Mouse (Mus musculus) left cerebral cortex, postnatal 36 days (tissue): Measurements from ENCODE around the gene Slc47a2. TPM values are rescaled to one million over a fixed set of nuclear protein-coding genes. Genes with fewer than 3 reads are reported as not detected.

ENCODE experiments used
- DNase-seq, 2 experiments: peaks; one replicate each; pipeline ENCODE4 v3.0.0; 2021 to 2022; ENCODE audit warnings: low spot score in 2 of 2, mixed read lengths in 1 of 2
- intact Hi-C: fragments of 180-260 bp; cut with DNase I; formaldehyde crosslinking; loops from one replicate; pipeline ENCODE4 v1.15.1; 2025
- total RNA-seq, 2 experiments: library from RNA; stranded (reverse); gene quantifications; 2 replicates each; pipeline ENCODE4 v1.2.3; 2021

The Slc47a2 gene
- total RNA-seq = not detected

GRCm38 (mm10) chr11:61342505-61343420 is at the start of gene Slc47a2:
Gene Slc47a2 (minus strand): TSS chr11:61342860.
- no peak for DNase-seq
- intact Hi-C loops = loop anchor here (5.0 kb wide), 1 partner anchor 150 kb away; no protein-coding TSS in a partner anchor

DNA sequence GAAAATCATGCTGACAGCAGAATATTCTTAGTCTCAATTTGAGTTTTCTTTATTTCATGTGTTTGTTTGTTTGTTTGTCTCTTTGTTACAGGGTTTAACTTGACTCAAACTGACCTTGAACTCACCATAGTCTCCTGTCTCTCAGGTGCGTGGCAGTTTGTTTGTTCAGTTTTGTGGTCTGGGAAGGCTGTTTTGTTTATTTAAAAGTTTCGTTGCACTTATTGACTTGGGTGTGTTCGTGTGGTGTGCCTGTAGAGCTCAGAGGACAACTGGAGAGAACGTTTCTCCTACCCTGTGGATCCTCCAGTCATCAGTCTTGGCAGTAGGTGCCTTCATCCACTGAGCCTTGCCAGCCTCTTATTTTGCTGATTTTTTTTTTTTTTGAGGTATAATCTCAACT is 46.3 kb upstream of the Slc47a2 start:
- intact Hi-C loops = loop anchor here (5.0 kb wide), 1 partner anchor 197 kb away; no protein-coding TSS in a partner anchor
- no peak for DNase-seq

DNA sequence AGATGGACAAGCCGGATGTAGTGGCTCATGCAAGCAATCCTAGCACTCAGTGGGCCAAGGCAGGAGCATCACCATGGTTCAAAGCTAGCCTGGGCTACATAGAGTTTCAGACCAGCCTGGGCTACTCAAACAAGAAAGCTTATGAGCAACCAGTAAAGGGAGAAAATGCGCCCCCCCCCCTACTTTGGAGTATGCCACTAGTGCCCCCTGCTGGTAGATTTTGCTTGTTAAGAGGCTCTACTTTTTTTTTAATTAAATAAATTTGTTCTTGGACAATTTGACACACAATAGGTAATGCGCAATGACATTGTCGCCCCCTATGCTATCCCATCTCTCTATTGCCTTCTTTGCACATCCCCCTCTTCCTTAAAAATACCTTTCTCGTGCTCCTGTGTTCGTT is 45.4 kb upstream of the Slc47a2 start:
- DNase-seq = no peak
- intact Hi-C loops = loop anchor here (5.0 kb wide), 1 partner anchor 196 kb away; no protein-coding TSS in a partner anchor

GRCm38 (mm10) chr11:61387233-61387632 is 44.6 kb upstream of the Slc47a2 start:
- DNase-seq = no peak
- intact Hi-C loops = loop anchor here (5.0 kb wide), 1 partner anchor 195 kb away; no protein-coding TSS in a partner anchor

- DNase-seq = no peak
- intact Hi-C loops = loop anchor here (5.0 kb wide), 1 partner anchor 193 kb away; no protein-coding TSS in a partner anchor
Observed at GRCm38 (mm10) chr11:61385725-61386124, 43.1 kb upstream of the Slc47a2 start.

DNA sequence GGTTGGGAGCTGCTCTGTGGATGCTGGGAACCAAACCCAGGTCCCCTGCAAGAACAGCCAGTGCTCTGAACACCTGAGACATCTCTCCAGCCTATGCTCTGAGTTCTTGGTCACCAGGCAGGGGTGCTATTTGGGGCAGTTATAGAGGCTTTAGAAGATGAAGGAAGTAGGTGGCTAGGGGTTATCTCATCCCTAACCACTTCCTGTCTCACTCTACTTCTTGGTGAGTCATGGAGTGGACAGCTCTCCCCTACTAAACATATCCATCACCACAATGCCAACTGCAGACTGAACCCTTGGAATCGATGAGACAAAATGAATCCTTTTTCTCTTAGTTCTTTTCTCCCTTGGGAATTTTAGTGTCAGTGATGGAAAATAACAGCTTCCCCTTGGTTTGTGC is 38.6 kb upstream of the Slc47a2 start:
- intact Hi-C loops = no loop called here
- no peak for DNase-seq

DNA sequence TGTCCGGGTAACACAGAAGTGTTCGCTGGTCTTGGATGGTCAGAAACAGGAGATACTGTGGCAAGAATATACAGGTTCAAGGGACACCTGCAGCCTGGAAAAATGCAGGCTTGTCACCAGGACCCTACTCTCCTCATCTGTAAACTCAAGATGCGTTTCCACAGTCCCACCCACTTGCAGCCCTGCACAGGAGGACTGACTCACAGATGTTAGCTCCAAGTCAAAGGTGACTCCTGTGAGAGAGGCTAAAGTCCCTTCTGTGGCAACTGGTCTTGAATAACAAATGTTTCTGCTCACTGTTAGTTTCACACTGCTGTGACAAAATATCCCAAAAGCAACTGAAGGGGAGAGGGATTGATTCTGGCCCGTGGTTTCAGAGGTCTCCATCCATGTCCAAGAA is 36.0 kb upstream of the Slc47a2 start:
- intact Hi-C loops = no loop called here
- no peak for DNase-seq

DNA sequence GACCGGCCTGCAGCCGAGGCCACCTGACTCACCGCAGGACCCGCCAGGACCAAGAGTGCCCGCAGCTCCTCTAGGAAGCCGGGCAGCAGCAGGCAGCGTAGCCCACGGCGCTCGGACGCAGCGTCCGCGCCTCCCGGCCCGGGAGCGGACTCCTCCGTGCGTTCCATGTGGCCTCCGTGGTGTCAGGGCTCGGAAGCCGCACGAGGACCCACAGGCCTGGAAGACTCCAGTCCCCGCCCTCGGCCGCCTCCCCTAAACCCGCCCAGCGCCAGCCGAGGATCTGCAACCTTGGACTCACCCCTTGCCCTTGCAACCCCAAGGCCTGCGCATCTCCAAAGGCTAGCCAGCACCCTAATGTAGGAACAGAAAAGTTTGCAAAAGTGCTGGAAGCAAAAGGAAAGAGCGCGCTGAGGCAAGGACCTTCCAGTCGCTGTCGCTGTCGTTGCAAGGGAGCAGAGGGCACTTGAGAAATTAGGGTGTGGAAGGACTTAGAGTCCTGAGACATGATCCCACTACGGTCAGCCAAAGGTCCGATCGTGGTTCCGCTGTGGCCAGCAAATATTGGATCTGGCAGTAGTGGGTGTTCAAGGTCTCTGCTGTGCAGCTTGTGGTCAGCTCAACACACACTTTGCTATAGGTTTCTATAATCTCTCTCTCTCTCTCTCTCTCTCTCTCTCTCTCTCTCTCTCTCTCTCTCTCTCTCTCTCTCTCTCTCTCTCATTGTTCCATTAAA is 35.4 kb upstream of the Slc47a2 start, which contains the start of gene Slc47a1:
TSS of gene Slc47a1 (minus strand) at position 465 of the 733 bp plus-strand sequence.
- no peak for DNase-seq
- intact Hi-C loops = no loop called here

DNA sequence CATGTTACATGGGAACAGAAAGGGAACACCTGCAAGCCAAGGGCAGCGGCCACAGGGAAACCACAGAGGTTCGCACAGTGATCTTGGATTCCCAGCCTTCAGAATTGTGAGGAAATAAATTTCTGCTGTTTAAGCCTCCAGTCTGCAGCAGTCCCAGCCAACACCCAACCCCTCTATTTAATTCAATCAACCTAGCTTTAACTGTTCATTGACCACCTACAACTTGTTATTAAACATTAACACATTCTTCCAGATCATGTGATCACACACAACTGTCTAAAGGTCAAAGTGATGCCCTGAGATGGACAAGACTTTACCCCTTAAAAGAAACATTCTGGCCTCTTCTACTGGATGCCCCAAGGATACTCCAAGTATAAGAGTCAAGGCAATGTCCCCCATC is 26.0 kb upstream of the Slc47a2 start:
- no peak for DNase-seq
- intact Hi-C loops = no loop called here

- DNase-seq = no peak
- intact Hi-C loops = no loop called here
Observed at GRCm38 (mm10) chr11:61366517-61367273, 24.0 kb upstream of the Slc47a2 start.

DNA sequence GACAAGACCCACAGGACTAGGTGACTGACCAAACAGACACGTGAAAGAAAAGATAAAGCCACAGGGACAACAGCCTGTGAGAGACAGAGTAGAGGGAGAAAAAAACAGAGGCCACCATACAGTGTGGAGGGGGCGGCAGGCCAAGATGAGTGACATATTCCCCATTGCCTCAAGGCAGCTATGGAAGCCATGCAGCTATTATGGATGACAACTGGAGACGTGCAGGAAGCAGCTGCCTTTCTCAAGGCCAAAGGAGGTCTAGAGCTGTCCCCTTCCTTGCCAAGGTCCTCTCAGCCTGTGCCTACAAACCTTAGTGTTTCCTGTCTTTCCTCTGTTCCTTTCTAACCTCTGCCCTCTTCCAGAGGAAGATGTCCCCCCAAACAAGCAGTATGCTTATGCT is 23.3 kb upstream of the Slc47a2 start:
- DNase-seq = no peak
- intact Hi-C loops = no loop called here

DNA sequence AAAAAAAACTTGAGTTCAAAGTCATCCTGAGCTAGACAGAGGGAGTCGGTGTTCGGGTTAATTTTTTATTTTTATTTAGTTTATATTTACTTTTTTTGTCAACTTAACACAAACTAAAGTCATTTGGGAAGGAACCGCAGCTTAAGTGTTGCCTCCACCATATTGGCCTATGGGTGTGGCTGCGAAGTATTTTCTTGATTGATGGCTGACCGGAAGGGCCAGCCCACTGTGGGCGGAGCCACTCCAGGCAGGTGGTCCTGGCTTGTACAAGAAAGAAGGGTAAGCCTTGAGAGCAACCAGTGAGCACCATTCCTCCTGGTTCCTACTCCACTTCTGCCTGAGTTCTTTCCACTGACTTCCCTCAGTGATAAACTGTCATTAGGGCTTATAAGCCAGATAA is 21.4 kb upstream of the Slc47a2 start:
- intact Hi-C loops = no loop called here
- DNase-seq = no peak

GRCm38 (mm10) chr11:61361515-61362190 is 19.0 kb upstream of the Slc47a2 start:
- no peak for DNase-seq
- intact Hi-C loops = no loop called here

DNA sequence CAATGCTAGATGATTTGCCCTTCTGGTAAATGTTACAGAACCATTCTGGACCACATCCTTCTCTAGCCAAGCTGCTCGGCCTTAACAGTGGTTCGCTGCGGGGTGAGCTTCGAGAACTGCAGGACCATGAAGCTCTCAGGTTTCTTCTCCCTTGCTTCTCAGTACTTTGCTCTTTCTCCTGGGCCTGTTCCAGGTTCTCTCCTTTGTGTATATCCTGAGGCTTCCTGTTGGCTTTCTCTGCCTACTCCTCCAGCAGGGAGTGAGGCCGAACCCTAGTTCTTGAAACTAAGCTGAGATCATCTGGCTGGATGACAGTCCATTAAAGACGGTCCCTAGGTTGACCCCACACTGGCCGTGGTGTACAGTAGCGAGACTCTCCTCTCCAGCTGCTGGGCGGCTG is 13.9 kb upstream of the Slc47a2 start:
- intact Hi-C loops = no loop called here
- DNase-seq = no peak

DNA sequence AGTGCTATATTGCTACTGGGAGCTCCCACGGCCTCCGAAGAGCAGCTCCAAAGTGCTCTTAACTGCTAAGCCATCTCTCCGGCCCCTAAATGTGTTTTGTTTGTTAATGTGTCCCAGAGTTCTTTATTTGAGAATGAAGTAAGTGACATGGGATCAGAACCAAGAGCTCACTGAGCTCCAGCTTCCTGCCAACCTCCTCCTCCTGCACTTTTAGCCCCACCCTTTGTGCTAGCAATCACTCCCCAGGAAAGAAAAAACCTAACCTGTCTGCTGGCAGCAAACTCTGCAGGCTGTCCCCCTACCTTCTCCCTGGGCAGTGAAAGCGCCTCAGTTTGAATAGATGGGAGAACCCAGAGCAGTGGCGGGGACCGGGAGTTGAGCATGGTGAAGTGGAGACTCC is 13.5 kb upstream of the Slc47a2 start:
- intact Hi-C loops = no loop called here

DNA sequence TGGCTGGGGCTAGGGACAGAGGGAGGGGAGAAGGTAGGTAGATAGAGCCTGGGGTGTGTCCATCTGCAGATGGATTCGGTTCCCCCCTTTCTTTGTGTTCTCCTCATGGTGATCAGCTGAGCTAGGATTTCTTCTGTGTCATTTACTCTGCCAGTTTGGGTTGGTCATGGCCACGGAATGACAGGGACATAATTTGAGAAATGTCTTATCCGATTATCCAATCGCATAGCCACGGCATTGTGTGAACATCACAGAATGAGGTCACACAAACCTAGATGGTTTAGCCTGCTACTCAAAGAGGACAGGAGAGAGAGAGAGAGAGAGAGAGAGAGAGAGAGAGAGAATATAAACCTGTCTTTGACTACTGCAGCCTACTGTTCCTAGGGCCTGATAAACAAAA is 12.7 kb upstream of the Slc47a2 start:
- DNase-seq = no peak
- intact Hi-C loops = no loop called here

More for the DNA sequence above, 13.5 kb upstream of the Slc47a2 start:
- DNase-seq = no peak

DNA sequence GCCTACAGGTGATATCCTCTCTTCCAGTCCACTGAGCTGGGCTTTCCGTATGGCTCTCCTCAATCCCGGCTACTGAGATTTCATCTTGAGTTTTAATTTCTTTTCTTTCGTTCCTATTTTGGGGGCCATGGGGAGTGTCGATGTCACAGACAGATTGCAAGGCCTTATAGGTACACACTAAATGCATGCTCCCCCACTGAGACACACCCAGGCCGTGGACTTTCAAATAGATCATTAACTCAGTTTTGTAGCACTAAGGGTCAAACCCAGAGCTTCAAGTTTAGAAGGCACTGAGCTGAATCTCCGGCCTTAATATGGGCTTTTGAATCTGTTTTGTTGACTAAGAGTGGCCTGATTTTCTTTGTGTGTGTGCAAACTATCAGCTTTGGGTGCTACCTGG is 11.7 kb upstream of the Slc47a2 start:
- no peak for DNase-seq

GRCm38 (mm10) chr11:61353038-61353437 is 10.4 kb upstream of the Slc47a2 start:
- intact Hi-C loops = no loop called here
- DNase-seq = no peak

More for the DNA sequence above, 11.7 kb upstream of the Slc47a2 start:
- intact Hi-C loops = no loop called here

GRCm38 (mm10) chr11:61352138-61352651 is 9.5 kb upstream of the Slc47a2 start:
- intact Hi-C loops = no loop called here
- DNase-seq = no peak
